Mouse (Mus musculus): ENCODE measurements around the gene Nradd.

Nradd gene

DNA sequence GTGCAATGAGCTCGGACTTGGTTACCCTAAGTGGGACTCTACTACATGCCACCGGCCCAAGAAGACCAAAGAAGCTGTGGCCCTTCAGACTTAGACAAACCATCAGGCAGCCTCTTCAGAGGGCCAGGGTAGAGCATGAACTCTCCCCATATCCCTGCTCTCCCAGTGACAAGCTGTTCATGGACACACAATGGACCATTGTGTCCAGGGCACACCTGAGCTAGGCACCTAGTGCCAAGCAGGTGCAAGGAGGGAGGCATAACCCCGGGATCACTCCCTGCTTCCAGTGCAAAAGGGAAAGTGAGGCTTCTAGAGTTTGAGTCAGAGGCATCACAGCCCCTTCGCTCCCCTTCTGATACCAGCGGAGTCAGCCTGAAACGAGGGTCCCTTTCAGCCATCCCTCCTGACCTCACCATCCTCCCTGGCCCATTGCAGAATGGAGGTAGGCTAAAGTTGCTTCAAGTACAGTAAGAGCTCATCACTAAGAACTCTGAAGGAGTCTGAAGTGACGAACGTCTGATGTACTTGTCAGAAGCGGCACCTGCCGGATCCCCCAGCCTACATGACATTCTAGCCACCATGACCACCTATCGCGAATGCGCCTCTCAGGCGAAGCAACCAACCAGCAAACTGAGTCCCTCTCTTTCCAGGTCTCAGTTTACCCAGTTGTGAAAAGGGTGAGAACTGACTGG, 28.9 kb upstream of the Nradd start:
- DNase-seq (ENCODE audit: low read depth, low spot score) = no peak

DNA sequence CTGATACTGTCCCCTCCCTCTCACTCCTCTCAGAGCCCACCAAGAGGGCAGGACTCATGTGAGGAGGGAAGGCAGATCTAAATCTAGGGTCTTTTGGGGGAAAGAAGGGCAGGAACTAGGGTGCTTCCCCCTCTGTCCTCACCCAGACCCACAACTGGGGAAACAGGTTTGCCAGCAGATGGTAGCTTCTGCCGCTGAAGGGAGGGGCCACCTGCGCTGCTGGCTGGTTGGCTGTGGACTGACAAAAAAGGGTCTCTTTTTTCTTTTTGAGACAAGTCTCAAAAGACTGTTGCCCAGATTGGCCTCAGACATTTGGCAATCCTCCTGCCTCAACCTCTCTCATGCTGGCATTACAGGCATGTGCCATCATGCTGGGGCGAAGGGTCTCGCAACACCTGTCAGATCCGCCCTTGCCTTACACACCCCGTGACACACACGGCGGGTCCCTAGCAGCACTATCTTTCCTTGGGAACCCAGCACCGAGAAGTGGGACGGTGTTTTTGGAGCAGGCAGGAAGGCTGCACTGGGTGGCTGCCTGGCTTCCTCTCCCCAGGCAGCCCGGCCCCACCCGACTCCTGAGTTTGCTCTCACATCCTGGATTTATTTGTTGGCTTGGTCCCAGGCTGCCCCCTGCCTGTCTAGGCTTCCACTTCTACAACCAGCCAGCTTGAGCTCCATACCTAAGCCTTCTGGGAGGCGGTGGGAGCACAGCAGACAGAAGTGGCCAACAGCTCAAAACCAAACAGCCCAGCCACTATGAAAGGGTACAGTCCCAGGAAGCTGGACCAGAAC, 27.9 kb upstream of the Nradd start:
- DNase-seq (ENCODE audit: low read depth, low spot score) = no peak

DNA sequence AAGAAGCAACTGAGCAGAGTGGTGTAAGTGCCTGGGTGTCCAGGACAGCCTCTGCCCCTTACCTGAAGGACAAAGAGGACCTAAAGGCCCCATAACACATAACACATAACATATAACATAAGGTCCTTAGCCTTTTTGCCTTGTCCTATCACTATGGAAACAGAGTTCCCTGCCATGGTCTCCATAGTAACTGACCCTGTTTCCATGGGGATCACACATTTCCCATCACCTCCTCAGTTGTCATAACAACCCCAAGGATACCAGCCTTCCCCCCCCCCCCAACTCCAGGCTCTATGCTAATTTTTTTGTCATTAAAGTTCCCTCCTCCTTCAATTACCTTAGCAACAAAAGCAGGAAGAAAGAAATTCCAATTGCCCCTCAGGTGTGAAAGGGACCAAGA, 25.5 kb upstream of the Nradd start:
- no peak for DNase-seq (ENCODE audit: low read depth, low spot score)

DNA sequence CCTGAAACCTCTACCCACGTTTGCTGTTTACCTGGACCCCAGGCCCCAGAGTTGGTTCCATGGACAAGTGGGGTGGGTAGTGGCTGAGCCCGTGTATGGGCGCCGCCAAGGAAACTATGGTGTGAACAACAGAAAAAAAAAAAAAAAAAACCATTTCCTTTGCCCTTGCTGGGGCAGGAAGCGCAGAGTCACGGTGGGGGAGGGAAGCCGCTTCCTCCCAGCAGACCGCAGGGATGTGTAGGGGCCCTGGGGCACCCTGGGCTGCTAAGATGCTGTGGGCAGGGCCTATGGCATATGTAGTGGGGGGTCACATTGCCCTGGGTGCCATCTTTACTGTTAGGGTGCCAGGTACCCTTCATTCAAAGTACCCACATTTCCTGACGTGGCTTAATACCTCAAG, 21.0 kb upstream of the Nradd start:
- no peak for DNase-seq (ENCODE audit: low read depth, low spot score)

DNA sequence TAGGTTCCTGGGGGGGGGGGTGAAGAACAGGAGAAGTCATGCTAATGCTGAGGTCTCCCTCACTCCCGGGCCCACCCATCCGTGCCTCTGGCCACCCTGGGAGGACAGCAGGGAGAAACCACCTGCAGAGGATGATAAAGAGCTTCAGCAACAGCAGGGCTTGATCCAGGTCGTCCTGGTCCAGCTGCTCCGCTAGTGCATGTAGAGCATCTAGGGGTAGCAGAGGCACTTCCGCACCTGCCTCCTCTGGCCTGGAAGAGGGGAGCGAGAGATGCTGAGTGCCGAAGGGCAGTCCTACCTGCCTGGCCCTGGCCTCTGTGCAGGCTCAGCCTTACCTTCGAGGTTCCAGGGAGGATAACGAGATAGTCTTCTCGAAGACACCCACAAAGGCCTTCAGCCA, 20.0 kb upstream of the Nradd start:
- DNase-seq (ENCODE audit: low read depth, low spot score) = no peak

DNA sequence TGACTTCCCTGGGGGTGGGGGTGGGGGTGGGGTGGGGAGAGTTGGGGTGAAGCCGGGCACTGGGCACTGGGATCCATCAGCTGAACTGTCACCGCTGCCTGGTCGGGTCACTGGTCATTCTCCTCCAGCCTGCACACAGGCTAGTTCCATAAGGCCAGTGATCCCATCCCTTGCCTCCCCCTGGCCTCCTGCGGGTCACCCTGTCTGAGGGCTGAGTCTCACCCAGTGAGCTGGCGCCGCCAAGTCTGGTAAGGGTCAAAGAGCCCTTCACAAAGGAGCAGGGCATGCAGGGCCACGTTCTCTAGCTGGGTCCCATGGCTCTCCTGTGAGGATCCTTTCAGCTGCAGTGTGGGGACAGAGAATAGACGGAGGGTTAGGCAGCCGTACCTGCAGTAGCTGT, 19.5 kb upstream of the Nradd start:
- DNase-seq (ENCODE audit: low read depth, low spot score) = no peak

DNA sequence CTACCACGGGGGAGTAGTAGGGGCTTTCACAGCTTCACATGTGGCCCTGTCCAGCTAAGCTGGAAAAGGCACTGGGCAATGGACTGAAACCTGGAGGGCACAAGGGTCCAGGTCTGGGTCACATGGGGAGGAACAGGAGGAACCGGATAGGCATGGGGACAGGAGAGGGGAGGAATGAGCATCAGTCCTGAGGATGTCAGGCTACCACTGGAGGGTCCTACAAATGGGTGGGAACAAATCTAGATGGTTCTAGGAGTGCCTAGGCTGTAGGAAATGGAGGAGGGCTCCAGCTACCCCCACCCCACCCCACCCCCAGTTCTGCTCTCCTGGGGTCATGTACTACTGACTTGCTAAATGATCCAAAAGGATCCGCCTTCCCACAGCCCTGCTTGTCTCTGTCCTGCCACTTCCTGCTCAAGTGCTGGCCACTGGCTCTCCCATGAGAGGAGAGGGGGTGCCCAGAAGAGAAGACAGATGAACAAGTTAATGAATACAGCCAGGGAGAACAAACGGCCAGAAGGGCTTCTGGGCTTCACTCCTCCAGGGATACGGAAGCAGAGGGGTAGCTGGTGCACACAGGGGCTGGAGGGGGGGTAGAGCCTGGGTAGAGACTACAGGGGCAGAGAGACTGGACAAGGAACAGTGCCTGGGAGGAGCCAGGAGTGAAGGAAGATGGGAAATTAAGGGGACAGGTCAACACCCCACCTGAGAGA, 18.7 kb upstream of the Nradd start:
- no peak for DNase-seq (ENCODE audit: low read depth, low spot score)

DNA sequence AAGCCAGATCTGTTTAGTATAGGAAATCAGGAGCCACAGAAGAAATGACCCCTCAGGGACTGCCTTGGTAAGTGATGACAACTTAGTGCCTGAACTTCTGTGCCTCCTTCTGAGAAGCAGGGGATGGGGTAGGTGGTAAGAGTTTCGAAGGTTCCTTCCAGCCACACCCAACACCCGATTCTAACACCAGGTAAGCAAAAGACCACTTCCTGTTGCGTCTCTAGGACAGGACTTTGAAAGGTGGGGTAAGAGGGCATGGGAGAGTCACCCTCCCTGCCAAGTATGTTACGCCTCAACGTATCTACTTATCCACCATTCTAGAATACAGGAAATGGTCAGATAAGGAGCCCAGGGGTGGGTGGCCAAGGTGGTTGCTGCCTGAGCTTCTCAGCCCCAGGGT, 16.8 kb upstream of the Nradd start:
- DNase-seq (ENCODE audit: low read depth, low spot score) = no peak

DNA sequence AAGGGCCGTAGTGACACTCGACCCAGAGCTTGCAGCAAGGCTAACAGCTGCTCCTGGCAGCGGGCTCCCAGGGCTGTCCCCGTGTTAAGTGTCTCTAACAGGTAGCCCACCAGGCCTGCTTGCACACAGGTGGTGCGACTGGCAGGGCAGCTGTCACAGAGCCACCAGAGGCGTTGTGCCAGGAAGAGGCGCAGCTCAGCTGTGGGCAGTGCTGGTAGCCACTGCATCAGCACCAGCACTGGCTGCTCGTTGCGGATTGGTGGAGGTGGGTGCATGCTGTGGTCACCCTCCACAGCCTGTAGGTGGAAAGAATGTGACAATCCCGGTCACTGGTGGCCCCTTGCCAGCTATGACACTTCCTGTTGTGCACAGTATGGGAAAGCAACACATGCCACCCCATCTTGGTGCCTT, 14.4 kb upstream of the Nradd start:
- DNase-seq (ENCODE audit: low read depth, low spot score) = no peak

DNA sequence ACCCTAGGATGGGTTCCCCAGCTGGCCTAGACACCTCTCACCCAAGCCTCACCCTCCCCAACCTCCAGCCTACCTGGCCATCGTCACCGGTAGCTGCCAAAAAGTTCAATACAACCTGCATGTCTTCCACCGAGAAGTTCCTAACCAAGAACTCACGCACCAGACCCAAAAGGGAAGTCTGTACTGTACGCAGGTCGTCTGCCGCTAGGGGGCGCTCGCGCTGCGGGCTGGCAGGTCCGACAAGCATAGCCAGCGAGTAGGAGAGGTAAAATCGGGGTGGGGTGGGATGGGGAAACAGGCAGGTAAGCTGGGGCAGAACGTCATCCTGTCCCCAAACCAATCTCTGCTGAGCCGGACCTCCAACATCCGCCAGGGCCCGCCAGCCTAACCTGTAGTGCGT, 11.0 kb upstream of the Nradd start:
- DNase-seq (ENCODE audit: low read depth, low spot score) = peak; percentile 73

DNA sequence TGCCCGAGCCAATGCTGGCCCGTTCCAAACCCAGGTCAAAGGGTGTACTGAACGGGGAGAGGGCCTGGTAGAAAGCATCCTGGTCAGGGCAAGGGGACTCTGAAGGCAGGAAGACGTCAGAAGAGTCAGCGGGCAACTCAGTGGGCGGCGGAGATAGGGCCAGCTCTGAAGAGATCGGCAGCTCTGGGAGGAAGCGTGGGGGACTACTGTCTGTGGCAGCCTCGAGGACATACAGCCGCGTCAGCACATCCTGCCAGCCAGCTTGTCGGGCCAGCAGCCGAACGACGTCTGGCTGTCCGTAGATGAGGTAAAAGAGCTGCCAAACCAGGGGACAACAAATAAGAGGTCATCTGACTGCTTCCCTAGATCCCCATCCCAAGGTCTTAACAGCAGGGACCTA, 9.6 kb upstream of the Nradd start:
- DNase-seq (ENCODE audit: low read depth, low spot score) = no peak

DNA sequence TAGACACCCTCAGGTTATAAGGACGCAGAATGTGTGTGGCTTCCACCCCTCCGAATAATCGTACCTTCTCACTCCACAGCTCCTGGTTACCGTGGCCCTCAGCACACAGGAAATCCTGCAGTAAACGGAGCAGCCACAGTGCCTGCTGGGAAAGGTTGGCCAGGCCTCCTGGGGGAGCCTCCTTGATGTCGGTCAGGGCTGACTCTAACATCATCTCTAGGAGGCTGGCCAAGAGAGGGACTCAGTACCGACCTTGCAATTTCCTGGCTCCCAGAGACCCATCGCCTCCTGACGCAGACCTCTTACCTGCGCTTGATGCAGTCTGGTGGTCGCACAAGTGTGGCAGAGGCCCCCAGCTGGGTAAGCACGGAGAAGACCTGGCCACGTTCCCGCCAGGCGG, 8.4 kb upstream of the Nradd start:
- no peak for DNase-seq (ENCODE audit: low read depth, low spot score)

DNA sequence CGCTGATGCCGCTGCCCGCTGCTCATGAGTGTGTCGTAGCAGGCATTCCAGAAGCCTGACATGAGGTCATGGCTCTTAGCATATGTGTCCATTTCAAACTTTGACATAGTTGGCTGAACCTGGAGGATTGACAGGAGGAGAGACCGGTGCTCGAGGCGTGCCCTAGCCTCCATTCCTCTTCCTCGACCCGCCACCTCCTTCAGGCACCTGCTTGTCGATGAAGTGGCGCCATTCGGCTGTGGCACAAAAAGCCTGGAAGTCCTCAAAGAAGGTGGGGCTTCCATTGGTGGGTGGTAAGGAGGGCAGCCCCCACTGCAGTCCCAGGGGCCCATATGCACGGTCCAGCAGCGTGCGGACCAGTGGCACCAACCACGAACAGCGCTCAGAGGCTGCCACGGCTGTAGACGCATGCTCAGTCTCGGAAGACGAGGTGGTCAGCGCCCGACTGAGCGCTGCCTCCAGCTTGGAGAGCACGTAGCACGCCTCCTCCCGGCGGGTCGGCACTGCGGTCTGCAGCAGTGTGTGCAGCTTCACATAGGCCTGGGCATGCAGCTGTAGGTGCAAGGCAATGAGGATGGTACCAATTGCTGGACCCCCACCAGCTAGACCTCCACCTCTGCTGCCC, 7.5 kb upstream of the Nradd start:
- DNase-seq (ENCODE audit: low read depth, low spot score) = no peak

DNA sequence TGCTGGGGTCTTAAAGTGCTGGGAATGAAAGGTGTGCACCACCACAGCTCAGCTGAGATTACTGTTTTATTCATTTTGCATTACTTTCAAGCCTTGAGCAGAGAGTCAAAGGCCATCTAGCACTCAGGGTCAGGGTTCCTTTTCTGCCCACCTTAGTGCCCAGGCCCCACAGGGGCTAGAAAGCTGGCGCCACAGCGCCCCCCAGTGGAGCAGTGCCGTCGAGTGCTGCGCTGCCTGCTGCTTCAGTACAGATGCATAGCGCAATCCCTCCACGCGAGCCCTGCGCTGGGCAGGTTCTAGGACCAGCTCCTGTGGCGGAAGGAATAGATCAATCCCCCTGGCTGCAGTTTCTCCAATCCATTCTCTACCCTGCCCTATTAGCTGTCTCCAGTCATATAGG, 6.9 kb upstream of the Nradd start:
- peak; percentile 51 for DNase-seq (ENCODE audit: low read depth, low spot score)

DNA sequence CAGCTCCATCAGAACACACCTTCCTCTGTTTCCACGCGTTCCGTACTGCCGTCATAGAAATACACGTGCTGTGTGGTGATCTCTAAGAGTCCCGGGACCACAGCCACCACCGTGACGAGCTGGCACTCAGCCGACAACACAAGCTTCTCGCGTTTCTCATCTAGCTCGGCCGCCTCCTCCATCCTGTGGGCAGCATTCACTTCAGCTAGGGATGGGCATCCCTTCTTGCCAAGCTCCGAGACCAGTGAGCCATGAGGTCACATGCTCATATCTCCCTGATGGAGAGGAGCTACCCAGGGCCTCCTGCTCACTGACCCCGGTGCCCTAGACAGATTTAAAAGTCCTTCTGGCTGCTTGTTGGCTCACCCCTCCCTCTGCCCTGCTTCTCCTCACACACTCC, 5.9 kb upstream of the Nradd start:
- DNase-seq (ENCODE audit: low read depth, low spot score) = no peak

DNA sequence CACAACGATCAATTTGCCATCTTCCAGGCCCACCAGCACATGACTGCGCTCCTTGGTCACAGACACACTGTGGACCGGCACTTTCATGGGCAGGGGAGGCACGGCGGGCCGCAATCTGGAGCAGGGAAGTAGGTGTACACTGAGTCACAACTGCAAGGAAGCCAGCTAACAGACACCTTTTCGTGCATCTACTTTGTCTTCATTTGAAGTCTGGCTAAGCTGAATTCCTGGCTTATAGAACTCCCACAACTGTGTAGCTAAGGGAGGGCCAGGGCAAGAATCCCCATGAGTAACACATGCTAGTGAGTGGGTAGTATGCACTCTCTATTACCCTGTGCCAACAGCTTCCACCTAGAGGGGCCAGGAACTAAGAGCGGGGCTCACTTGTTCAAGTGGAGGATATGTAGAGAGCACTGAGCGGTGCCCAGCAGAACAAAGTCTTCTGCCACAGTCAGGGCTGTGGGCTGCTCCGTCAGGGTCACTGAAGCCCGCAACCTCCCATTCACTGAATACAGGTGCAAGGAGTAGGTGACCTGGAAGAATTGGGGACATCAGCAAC, 1.2 kb upstream of the Nradd start:
- no peak for DNase-seq (ENCODE audit: low read depth, low spot score)

DNA sequence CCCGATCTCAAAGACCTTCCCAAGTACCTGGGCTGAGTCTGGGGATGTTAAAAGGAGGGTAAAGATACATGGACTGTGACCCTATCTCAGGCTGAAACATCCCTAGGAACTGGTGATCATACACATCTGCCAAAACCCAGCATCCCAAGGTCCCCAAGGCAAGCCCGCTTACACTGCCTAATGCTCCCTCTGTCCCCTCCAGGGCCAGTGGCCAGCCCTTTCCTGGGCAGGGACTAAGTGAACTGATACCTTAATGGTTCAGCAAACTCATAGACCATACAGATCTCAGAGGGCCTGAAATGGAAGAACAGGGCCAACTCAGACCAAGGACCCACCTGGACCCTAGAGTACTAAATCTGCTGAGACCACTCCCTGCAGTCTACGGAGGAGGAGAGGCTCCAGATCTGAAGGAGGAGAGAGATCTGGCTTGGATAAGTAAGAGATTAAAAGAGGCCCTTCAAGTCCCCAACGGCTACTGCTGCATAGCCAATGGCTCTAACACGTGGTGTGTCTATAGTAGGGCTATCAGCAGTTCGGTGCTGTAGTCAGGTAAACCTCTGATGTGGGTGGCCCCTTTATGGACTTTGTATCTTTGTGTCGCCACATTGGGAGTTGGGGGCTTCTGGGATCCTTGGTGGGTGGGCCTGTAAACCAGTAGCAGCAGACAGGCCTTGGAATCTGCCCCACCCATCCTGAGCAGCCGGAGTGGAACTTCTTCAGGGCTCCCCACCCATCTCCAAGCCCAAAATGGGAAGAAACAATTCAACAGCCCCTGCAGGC, 646 bp downstream of the Nradd start:
- no peak for DNase-seq (ENCODE audit: low read depth, low spot score)

DNA sequence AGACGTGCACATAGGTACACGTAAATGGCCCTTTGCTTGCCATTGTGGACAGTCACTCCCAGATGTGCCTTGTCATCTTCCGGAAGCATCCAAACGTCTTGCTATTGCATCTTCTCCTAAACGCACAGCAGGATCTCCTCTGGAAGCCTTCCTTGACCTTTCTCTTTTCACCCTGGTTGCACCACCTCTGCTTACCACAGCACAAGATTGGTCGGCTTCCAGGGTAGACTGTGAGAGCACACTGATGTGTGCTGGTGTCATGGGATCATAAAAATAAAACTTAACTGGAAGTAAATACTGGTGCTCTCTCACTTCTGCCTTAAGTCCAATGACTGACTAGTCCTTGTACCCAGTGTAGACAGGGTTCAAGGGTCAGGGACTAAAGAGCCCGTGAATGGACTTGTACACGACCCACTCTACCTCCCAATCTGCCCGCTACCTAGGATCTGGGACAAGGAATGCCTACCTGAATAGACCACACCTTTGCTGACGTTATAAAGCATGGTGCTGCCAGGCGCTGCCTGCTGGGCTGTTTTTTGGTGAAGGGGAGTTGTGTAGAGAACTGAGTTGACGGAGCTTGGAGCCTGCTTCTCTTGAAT, 1.5 kb downstream of the Nradd start:
- no peak for DNase-seq (ENCODE audit: low read depth, low spot score)

DNA sequence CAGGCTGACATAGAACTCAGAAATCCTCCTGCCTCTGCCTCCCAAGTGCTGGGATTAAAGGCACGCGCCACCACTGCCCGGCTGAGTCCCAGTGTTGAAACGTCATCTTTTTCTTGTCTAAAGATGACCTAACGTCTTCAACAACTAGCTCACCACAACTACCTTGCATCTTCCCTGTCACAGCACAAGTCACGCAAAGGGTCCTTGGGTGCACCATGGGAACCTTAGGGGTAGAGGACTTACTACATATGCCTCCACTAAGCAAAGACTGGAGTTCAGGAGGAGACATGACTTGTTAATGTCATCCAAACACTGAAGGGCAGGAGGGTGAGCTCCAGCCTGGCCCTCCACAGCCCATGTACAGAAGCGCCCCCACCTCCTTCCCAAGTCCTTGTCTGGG, 3.6 kb downstream of the Nradd start:
- no peak for DNase-seq (ENCODE audit: low read depth, low spot score)

DNA sequence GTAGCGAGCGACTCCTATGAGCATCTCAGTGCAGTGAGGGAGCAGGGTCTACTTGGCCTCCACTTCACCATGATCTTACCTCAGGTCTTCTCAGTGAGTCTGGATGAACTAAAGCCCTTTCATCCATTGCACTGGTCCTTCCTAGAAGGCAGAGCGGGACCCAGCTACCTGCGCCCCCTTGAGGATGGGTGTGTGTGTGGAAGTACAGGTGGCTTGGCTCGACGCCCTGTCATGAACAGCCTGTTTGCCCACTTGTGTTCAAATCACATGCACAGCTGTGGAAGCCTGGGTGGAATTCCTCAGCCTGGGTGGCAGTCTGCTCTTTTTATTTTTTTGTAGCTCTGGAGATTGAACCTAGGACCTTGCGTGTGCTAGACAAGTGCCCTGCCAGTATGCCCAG, 4.1 kb downstream of the Nradd start:
- DNase-seq (ENCODE audit: low read depth, low spot score) = no peak

DNA sequence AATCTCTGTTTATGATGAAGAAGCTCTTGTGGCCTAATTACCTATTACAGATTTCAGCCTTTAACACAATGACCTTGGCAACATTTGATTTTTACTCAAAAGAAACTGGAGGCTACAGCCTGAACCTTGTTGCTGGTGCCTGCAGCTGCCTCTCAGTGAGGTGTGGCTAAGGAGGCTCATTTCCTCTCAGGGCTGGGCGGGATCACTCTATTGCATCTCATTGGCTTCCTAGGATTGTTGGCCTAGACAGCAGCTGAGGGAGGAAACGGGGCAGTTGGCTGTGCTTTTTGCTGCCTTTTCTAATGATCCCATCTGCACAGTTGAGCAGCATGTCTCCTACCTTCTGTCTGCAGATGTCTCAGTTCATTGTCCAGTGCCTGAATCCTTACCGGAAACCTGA, 7.2 kb downstream of the Nradd start:
- DNase-seq (ENCODE audit: low read depth, low spot score) = no peak
